Mouse (Mus musculus): Measurements from ENCODE around the gene Tesc.
A peak's percentile ranks its signal among the peaks of the same experiment; 100 is the strongest.

Gene Tesc

GRCm38 (mm10) chr5:118045385-118045784 lies 17.8 kb downstream of the Tesc start:
- no peak for DNase-seq

- no peak for DNase-seq
These were observed 19.7 kb downstream of the Tesc start for GRCm38 (mm10) chr5:118047091-118047757.

GRCm38 (mm10) chr5:118048412-118048811 lies 20.9 kb downstream of the Tesc start:
- no peak for DNase-seq

- no peak for DNase-seq
These were observed 21.4 kb downstream of the Tesc start for GRCm38 (mm10) chr5:118048928-118049327.

GRCm38 (mm10) chr5:118050743-118051142 lies 23.2 kb downstream of the Tesc start:
- no peak for DNase-seq

GRCm38 (mm10) chr5:118051981-118052662 lies 24.6 kb downstream of the Tesc start:
- peak; percentile 87 for DNase-seq

- no peak for DNase-seq
These were observed 25.7 kb downstream of the Tesc start for GRCm38 (mm10) chr5:118053205-118053604.

GRCm38 (mm10) chr5:118057508-118058111 lies 30.1 kb downstream of the Tesc start:
- peak; percentile 59 for DNase-seq

- peak; percentile 57 for DNase-seq
These were observed 31.3 kb downstream of the Tesc start for GRCm38 (mm10) chr5:118058858-118059257.

- DNase-seq = peak; percentile 69
These were observed 32.1 kb downstream of the Tesc start for GRCm38 (mm10) chr5:118059646-118060045.

GRCm38 (mm10) chr5:118061391-118061790 lies 33.8 kb downstream of the Tesc start:
- DNase-seq = peak; percentile 73

- peak; percentile 67 for DNase-seq
These were observed 35.7 kb downstream of the Tesc start for GRCm38 (mm10) chr5:118063181-118063621.

GRCm38 (mm10) chr5:118064284-118064901 lies 36.9 kb downstream of the Tesc start:
- DNase-seq = peak; percentile 58

GRCm38 (mm10) chr5:118065516-118066255 lies 38.1 kb downstream of the Tesc start:
- peak; percentile 93 for DNase-seq

- DNase-seq = peak; percentile 91
These were observed 39.3 kb downstream of the Tesc start for GRCm38 (mm10) chr5:118066828-118067227.

- DNase-seq = peak; percentile 61
These were observed 40.0 kb downstream of the Tesc start for GRCm38 (mm10) chr5:118067572-118067971.

- DNase-seq = peak; percentile 49
These were observed 40.5 kb downstream of the Tesc start for GRCm38 (mm10) chr5:118067984-118068494.

GRCm38 (mm10) chr5:118069315-118069714 lies 41.8 kb downstream of the Tesc start:
- peak; percentile 93 for DNase-seq

GRCm38 (mm10) chr5:118071766-118072165 lies 44.2 kb downstream of the Tesc start:
- peak; percentile 48 for DNase-seq

- DNase-seq = peak; percentile 57
These were observed 45.8 kb downstream of the Tesc start for GRCm38 (mm10) chr5:118073213-118073773.

- peak; percentile 80 for DNase-seq
These were observed 49.4 kb downstream of the Tesc start for GRCm38 (mm10) chr5:118076721-118077592.

All from cerebellum, adult 9-10 months (tissue).